Mouse (Mus musculus) erythroblast, embryonic 14.5 days (primary cell): ENCODE data around the gene Helz2.

ENCODE experiments used
- GATA1 ChIP-seq: IDR thresholded peaks from 2 replicates; pipeline ENCODE4 v1.6.1; 2012; ENCODE audit warnings: low read length, inconsistent platforms, mixed read lengths
- TAL1 ChIP-seq: IDR thresholded peaks from 3 replicates; pipeline ENCODE4 v1.6.1; 2012; ENCODE audit warnings: low read length, inconsistent platforms, mixed read lengths

- no peak for TF ChIP-seq TAL1
- TF ChIP-seq GATA1 = no peak
Measured at GRCm38 (mm10) chr2:181277866-181278265, 36.0 kb upstream of the Helz2 start.
